Mouse (Mus musculus): ENCODE measurements around the gene Edar.
A peak's percentile ranks its signal among the peaks of the same experiment; 100 is the strongest.

Gene Edar

GRCm38 (mm10) chr10:58601946-58602345 is 73.5 kb downstream of the Edar start:
- no peak for DNase-seq (ENCODE audit: low read depth, low spot score)

GRCm38 (mm10) chr10:58601431-58601901 is 74.0 kb downstream of the Edar start:
- peak; percentile 74 for DNase-seq (ENCODE audit: low read depth, low spot score)

GRCm38 (mm10) chr10:58600983-58601382 is 74.5 kb downstream of the Edar start:
- DNase-seq (ENCODE audit: low read depth, low spot score), result no peak

- DNase-seq (ENCODE audit: low read depth, low spot score), result no peak
Measured at GRCm38 (mm10) chr10:58600151-58600550, 75.3 kb downstream of the Edar start.

- DNase-seq (ENCODE audit: low read depth, low spot score), result no peak
Measured at GRCm38 (mm10) chr10:58595821-58596220, 79.6 kb downstream of the Edar start.

GRCm38 (mm10) chr10:58595197-58595596 is 80.3 kb downstream of the Edar start:
- DNase-seq (ENCODE audit: low read depth, low spot score), result no peak

- DNase-seq (ENCODE audit: low read depth, low spot score), result no peak
Measured at GRCm38 (mm10) chr10:58594486-58594885, 81.0 kb downstream of the Edar start.

- DNase-seq (ENCODE audit: low read depth, low spot score), result no peak
Measured at GRCm38 (mm10) chr10:58585427-58586223, 89.8 kb downstream of the Edar start.

GRCm38 (mm10) chr10:58560521-58560920 is 114.9 kb downstream of the Edar start:
- no peak for DNase-seq (ENCODE audit: low read depth, low spot score)

- peak; percentile 71 for DNase-seq (ENCODE audit: low read depth, low spot score)
Measured at GRCm38 (mm10) chr10:58559901-58560300, 115.6 kb downstream of the Edar start.

GRCm38 (mm10) chr10:58559098-58559497 is 116.4 kb downstream of the Edar start:
- DNase-seq (ENCODE audit: low read depth, low spot score), result peak; percentile 71

GRCm38 (mm10) chr10:58554693-58555387 is 120.6 kb downstream of the Edar start:
- peak; percentile 25 for DNase-seq (ENCODE audit: low read depth, low spot score)
